Mouse (Mus musculus) CH12.LX (cell line): ENCODE measurements around the gene Trabd2b.

Experiments
- CTCF ChIP-seq, 2 experiments: IDR thresholded peaks in 1 of 2; conservative IDR thresholded peaks in 1 of 2; 2 replicates each; pipeline ENCODE4 v1.5.1; 2011 to 2012; ENCODE audit warnings: low read depth in 2 of 2, low read length in 2 of 2, improper control_type of control experiment in 1 of 2, inconsistent platforms in 1 of 2, mild to moderate bottlenecking in 1 of 2, moderate library complexity in 1 of 2
- ELF1 ChIP-seq: IDR thresholded peaks from 2 replicates; pipeline ENCODE4 v1.6.1; 2014; ENCODE audit warnings: low read depth, mild to moderate bottlenecking, inconsistent platforms, low read length, improper control_type of control experiment
- ETS1 ChIP-seq: conservative IDR thresholded peaks from 2 replicates; pipeline ENCODE4 v1.6.1; 2012; ENCODE audit warnings: low read depth, mild to moderate bottlenecking, inconsistent platforms, low read length, improper control_type of control experiment, moderate library complexity
- HCFC1 ChIP-seq: IDR thresholded peaks from 2 replicates; pipeline ENCODE4 v1.6.1; 2012; ENCODE audit warnings: low read depth, mild to moderate bottlenecking, inconsistent platforms, low read length, improper control_type of control experiment
- KAT2A ChIP-seq: IDR thresholded peaks from 2 replicates; pipeline ENCODE4 v1.6.1; 2012; ENCODE audit warnings: low read length, improper control_type of control experiment, inconsistent platforms; ENCODE audit not compliant: insufficient replicate concordance
- MAFK ChIP-seq: IDR thresholded peaks from 2 replicates; pipeline ENCODE4 v1.6.1; 2011; ENCODE audit warnings: low read length, improper control_type of control experiment; ENCODE audit not compliant: insufficient replicate concordance
- PAX5 ChIP-seq: IDR thresholded peaks from 2 replicates; pipeline ENCODE4 v1.6.1; 2012; ENCODE audit warnings: low read length, inconsistent platforms, mixed read lengths
- POLR2A ChIP-seq: IDR thresholded peaks from 2 replicates; pipeline ENCODE4 v1.6.1; 2011; ENCODE audit warnings: low read depth, mild to moderate bottlenecking, improper control_type of control experiment, low read length
- SMC3 ChIP-seq: IDR thresholded peaks from 2 replicates; pipeline ENCODE4 v1.6.1; 2011; ENCODE audit warnings: low read depth, low read length, improper control_type of control experiment
- TCF12 ChIP-seq: IDR thresholded peaks from 2 replicates; pipeline ENCODE4 v1.6.1; 2014; ENCODE audit warnings: low read depth, mild to moderate bottlenecking, inconsistent platforms, low read length, improper control_type of control experiment
- USF2 ChIP-seq: conservative IDR thresholded peaks from 2 replicates; pipeline ENCODE4 v1.6.1; 2011; ENCODE audit warnings: low read depth, low read length, improper control_type of control experiment
- ZKSCAN1 ChIP-seq: IDR thresholded peaks from 2 replicates; pipeline ENCODE4 v1.6.1; 2012; ENCODE audit warnings: low read depth, inconsistent platforms, low read length, improper control_type of control experiment, borderline replicate concordance

DNA sequence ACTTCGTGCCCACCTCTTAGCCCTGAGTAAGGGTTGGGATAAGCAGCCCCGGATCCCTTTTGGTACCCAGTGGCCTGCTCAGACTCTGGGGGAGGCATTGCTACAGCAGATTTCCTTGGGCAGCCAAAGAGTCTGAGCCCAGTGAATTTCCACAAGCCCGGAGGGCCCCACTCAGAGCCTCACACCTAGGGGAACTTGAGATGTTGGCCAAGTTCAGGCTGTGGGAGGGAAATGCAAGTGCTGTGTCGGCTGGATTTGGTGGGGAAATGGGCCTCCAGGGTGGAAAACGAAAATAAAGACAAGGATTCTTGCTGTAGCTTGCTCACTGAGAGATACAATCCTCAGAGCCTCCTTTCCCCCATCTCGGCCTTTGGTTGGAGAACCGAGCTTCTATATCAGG is 28.0 kb upstream of the Trabd2b start:
- TF ChIP-seq HCFC1 (no peak), CTCF (conservative IDR thresholded peaks at IDR 0.05 in 1 of 2, IDR thresholded peaks at IDR 0.05 in 1 of 2; ENCODE audit: low read depth in 2 of 2, low read length in 2 of 2) (no peak), KAT2A (no peak), TCF12 (no peak), ZKSCAN1 (no peak), ETS1 (no peak), POLR2A (no peak), PAX5 (no peak), USF2 (no peak), SMC3 (no peak), MAFK (no peak), ELF1 (no peak)
